Mouse (Mus musculus) lung, adult 2 months (tissue): ENCODE data around the gene Nuak1.

ENCODE experiments used
- CTCF ChIP-seq: fragments of 200-500 bp; IDR thresholded peaks from 2 replicates; pipeline ENCODE4 v1.5.1; 2011; ENCODE audit warnings: mild to moderate bottlenecking, low read length, control low read depth; ENCODE audit not compliant: insufficient read depth
- POLR2A ChIP-seq: fragments of 200-500 bp; IDR thresholded peaks from 2 replicates; pipeline ENCODE4 v1.6.1; 2011; ENCODE audit warnings: low read depth, mild to moderate bottlenecking, control low read depth, low read length, borderline replicate concordance; ENCODE audit errors: extremely low read depth

- TF ChIP-seq CTCF: no peak
- TF ChIP-seq POLR2A: no peak
Observed at GRCm38 (mm10) chr10:84386625-84387242, 53.7 kb downstream of the Nuak1 start.
